Mouse (Mus musculus) heart, embryonic 14.5 days (tissue): Measurements from ENCODE around the gene Cysltr1. TPM values are rescaled to one million over a fixed set of nuclear protein-coding genes. Genes with fewer than 3 reads are reported as not detected.

Experiments used
- ATAC-seq: fragments of 200-750 bp; cut with Nextera tagmentation; 2 replicates; pipeline ENCODE4 v1.8.0; 2017; ENCODE audit warnings: low read depth, moderate TSS enrichment; ENCODE audit not compliant: insufficient number of reproducible peaks, insufficient read depth, low FRiP score
- H3K27ac ChIP-seq, 2 experiments: fragments of 200-500 bp in 1 of 2; fragments of 300-500 bp in 1 of 2; sonication (generic) in 1 of 2; replicated peaks in 1 of 2; 2 replicates each; pipeline ENCODE4 v1.5.1; 2012 to 2014; ENCODE audit warnings: low read depth in 2 of 2, low read length in 2 of 2, control low read depth in 1 of 2, mild to moderate bottlenecking in 1 of 2, mixed read lengths in 1 of 2; ENCODE audit not compliant: control insufficient read depth in 1 of 2, insufficient read depth in 1 of 2
- H3K27me3 ChIP-seq: fragments of 300-500 bp; sonication (generic); 2 replicates; pipeline ENCODE4 v1.6.1; 2014; ENCODE audit warnings: mild to moderate bottlenecking, low read length, control low read depth; ENCODE audit not compliant: control insufficient read depth, insufficient read depth
- H3K36me3 ChIP-seq: fragments of 300-500 bp; sonication (generic); 2 replicates; pipeline ENCODE4 v1.6.1; 2014; ENCODE audit warnings: mild to moderate bottlenecking, control low read depth, low read length, mixed read lengths; ENCODE audit not compliant: control insufficient read depth, insufficient read depth
- H3K4me1 ChIP-seq, 2 experiments: fragments of 200-500 bp in 1 of 2; fragments of 300-500 bp in 1 of 2; sonication (generic) in 1 of 2; 2 replicates each; pipeline ENCODE4 v1.6.1; 2012 to 2014; ENCODE audit warnings: low read length in 2 of 2, control low read depth in 1 of 2, mixed read lengths in 1 of 2; ENCODE audit not compliant: control insufficient read depth in 2 of 2, insufficient read depth in 2 of 2
- H3K4me2 ChIP-seq: fragments of 300-500 bp; sonication (generic); 2 replicates; pipeline ENCODE4 v1.6.1; 2014; ENCODE audit warnings: mild to moderate bottlenecking, low read length
- H3K4me3 ChIP-seq, 2 experiments: fragments of 200-500 bp in 1 of 2; fragments of 300-500 bp in 1 of 2; sonication (generic) in 1 of 2; 2 replicates each; pipeline ENCODE4 v1.5.1; 2012 to 2014; ENCODE audit warnings: low read length in 2 of 2, mild to moderate bottlenecking in 2 of 2, control low read depth in 1 of 2, low read depth in 1 of 2, moderate library complexity in 1 of 2; ENCODE audit not compliant: control insufficient read depth in 1 of 2, insufficient read depth in 1 of 2
- H3K9ac ChIP-seq: fragments of 300-500 bp; sonication (generic); 2 replicates; pipeline ENCODE4 v1.6.1; 2014; ENCODE audit warnings: mild to moderate bottlenecking, low read length
- H3K9me3 ChIP-seq: fragments of 300-500 bp; sonication (generic); 2 replicates; pipeline ENCODE4 v1.6.1; 2016; ENCODE audit warnings: low read length, control low read depth; ENCODE audit not compliant: control insufficient read depth
- WGBS: fragments of 180-500 bp; shearing (Covaris S2); extraction: QIAGEN DNeasy Blood & Tissue Kit; methylation state at CpG from one replicate; pipeline ENCODE4 v1.1.7; 2014; 5-methylcytosine and 5-hydroxymethylcytosine counted together
- polyA plus RNA-seq: library from polyadenylated mRNA; unstranded; fragments of >200 nt; fragmentation: Nextera tagmentation; extraction: Ambion mirVana; gene quantifications from 2 replicates; pipeline ENCODE4 v1.2.1, GENCODE M21; 2014

Cysltr1 gene
- polyA plus RNA-seq, result 2.0 and 2.3 TPM in 2 replicates

DNA sequence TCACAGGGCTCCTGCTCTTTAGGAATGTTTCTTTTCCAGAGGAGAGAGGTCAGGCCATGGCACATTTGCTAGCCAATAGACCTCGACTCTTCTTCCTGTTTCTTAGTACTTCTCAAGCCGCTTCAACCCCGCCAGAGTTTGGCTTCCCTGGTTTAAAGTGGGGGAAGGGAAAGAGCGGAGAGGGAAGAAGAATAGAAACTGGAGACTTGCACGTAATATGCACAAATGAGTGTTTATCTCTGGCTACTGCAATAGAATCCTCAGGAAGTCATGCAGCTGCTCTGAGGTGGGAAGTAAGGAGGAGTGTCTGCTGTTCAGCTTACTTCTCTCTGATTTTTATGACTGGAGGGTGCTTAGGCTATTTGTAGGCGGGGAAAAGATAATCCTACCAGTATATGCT lies at the start of gene Cysltr1:
Gene Cysltr1, minus strand, starts transcription at position 294 of the 400 bp plus-strand sequence.
- Histone ChIP-seq H3K36me3 (no peaks in the 10 kb centered on the region), H3K27me3 (no peaks in the 10 kb centered on the region), H3K4me3 (peak within 1 kb of the TSS; percentile 6 to 17; a peak in 2 of 4 replicates), H3K9ac (no peak within 1 kb of the TSS), H3K4me1 (peaks cover 0 to 2% of the 10 kb centered on the region in 2 experiments; a peak in 1 of 4 replicates), H3K27ac (0 out of 4 replicates have a peak within 1 kb of the TSS, but pooled peaks have one; percentile 3 to 37), H3K4me2 (peak within 1 kb of the TSS; percentile 46), H3K9me3 (no peaks in the 10 kb centered on the region)
- ATAC-seq, result no peak
- WGBS, result 20% methylated on average over 6 of the region's 6 CpGs

- WGBS, result 74% methylated on average over 3 of the region's 3 CpGs
- Histone ChIP-seq H3K36me3 (no peaks in the 10 kb centered on the region), H3K4me2 (no peak overlapping the region), H3K9me3 (no peaks in the 10 kb centered on the region), H3K9ac (no peak overlapping the region), H3K27me3 (no peaks in the 10 kb centered on the region), H3K27ac (no peak overlapping the region), H3K4me3 (no peak overlapping the region), H3K4me1 (no peaks in the 10 kb centered on the region)
- ATAC-seq, result no peak
These were observed 31.5 kb upstream of the Cysltr1 start for GRCm38 (mm10) chrX:106634799-106635541.

- Histone ChIP-seq H3K4me1 (no peaks in the 10 kb centered on the region), H3K9ac (no peak overlapping the region), H3K9me3 (no peaks in the 10 kb centered on the region), H3K27me3 (no peaks in the 10 kb centered on the region), H3K4me2 (no peak overlapping the region), H3K4me3 (no peak overlapping the region), H3K27ac (no peak overlapping the region), H3K36me3 (no peaks in the 10 kb centered on the region)
- no peak for ATAC-seq
These were observed 30.1 kb upstream of the Cysltr1 start for GRCm38 (mm10) chrX:106633543-106633942.

GRCm38 (mm10) chrX:106628514-106628913 lies 25.0 kb upstream of the Cysltr1 start:
- no peak overlapping the region for H3K4me3 ChIP-seq
- no peak for ATAC-seq
- H3K36me3 ChIP-seq, result no peaks in the 10 kb centered on the region
- H3K4me1 ChIP-seq, result no peaks in the 10 kb centered on the region
- H3K9me3 ChIP-seq, result no peaks in the 10 kb centered on the region
- no peak overlapping the region for H3K4me2 ChIP-seq
- no peak overlapping the region for H3K27ac ChIP-seq
- 59% methylated on average over 1 of the region's 1 CpGs for WGBS
- no peaks in the 10 kb centered on the region for H3K27me3 ChIP-seq
- H3K9ac ChIP-seq, result no peak overlapping the region

DNA sequence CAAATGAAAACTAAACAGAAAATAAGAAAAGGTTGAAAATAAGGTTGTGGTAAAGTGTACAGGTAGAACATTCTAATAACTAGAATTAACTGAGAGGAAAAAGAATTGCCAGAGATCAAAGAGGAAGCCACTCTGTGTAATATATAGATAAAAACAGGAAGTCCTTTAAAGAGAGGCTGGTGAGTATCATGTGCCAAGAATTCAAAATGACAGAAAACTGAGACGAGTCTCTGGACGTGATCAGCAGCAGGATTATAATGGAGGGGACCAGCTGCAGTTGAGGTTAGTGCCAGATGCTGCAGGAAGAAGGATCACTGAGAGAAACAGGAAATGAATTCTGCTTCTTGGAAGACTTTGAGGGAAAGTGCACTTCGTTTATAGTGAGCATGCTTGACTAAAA lies 20.2 kb upstream of the Cysltr1 start:
- Histone ChIP-seq H3K4me3 (no peak overlapping the region), H3K4me1 (no peaks in the 10 kb centered on the region), H3K27ac (no peak overlapping the region), H3K27me3 (no peaks in the 10 kb centered on the region), H3K4me2 (no peak overlapping the region), H3K9me3 (no peaks in the 10 kb centered on the region), H3K36me3 (no peaks in the 10 kb centered on the region), H3K9ac (no peak overlapping the region)
- WGBS, result 43% methylated on average over 3 of the region's 3 CpGs
- ATAC-seq, result no peak

- H3K9ac ChIP-seq, result no peak overlapping the region
- H3K9me3 ChIP-seq, result no peaks in the 10 kb centered on the region
- H3K27ac ChIP-seq, result no peak overlapping the region
- H3K4me2 ChIP-seq, result no peak overlapping the region
- no peaks in the 10 kb centered on the region for H3K27me3 ChIP-seq
- no peaks in the 10 kb centered on the region for H3K36me3 ChIP-seq
- 79% methylated on average over 1 of the region's 1 CpGs for WGBS
- no peak overlapping the region for H3K4me3 ChIP-seq
- H3K4me1 ChIP-seq, result no peaks in the 10 kb centered on the region
- ATAC-seq, result no peak
These were observed 19.0 kb upstream of the Cysltr1 start for GRCm38 (mm10) chrX:106622512-106622911.

DNA sequence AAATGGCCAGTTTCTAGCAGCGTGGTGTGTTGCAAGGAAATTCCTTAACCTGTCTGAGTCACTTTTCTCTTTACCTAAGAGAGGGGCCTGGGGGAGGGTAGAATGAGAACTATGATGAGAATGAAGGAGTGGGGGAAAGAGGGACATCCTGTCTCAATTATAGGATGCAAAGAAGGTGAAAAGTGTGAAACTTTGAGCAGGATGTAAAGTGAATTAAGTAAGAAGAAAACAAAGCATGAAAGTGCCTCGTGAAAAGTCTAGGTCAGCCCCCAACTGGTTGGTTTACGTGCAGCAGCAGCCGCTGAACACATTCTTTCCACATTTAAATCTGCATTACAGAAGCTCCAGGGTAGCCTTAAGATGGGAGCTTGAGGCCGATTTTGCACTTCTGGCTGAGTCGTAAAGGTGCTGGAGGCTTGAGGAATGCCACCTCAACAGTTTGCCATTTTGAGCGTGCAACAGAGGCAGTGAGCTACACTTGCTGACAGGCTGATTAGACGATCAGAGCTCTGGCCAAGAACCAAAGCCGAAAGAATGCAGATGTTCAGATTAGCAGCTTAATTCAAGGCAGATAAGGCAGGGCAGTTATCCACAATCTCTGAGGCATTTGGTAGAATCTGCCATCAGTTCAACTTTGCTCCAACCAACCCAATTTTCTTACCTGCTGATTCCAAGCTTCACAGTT lies 763 bp downstream of the Cysltr1 start:
- no peak for ATAC-seq
- 24% methylated on average over 9 of the region's 9 CpGs for WGBS
- Histone ChIP-seq H3K4me2 (peak overlapping the region; percentile 46), H3K9me3 (no peaks in the 10 kb centered on the region), H3K27me3 (no peaks in the 10 kb centered on the region), H3K27ac (0 out of 4 replicates have a peak overlapping the region, but pooled peaks of 1 of the 2 experiments have one; percentile 3), H3K36me3 (no peaks in the 10 kb centered on the region), H3K4me1 (peaks cover 0 to 2% of the 10 kb centered on the region in 2 experiments; a peak in 1 of 4 replicates), H3K4me3 (peak overlapping the region; percentile 6 to 17; a peak in 2 of 4 replicates), H3K9ac (no peak overlapping the region)
